Mouse (Mus musculus): ENCODE measurements around the gene Hspa5. TPM values are rescaled to one million over a fixed set of nuclear protein-coding genes. Genes with fewer than 3 reads are reported as not detected.

Hspa5 gene
- 319 and 328 TPM in 2 replicates for polyA plus RNA-seq (2012; ENCODE audit: insufficient read depth, insufficient read length, missing spikeins)

- Histone ChIP-seq H3K4me3 (ENCODE audit: insufficient read depth, low read length) (peak within 1 kb of the TSS; percentile 95), H3K27ac (ENCODE audit: insufficient read depth, low read depth, low read length) (peak within 1 kb of the TSS; percentile 78), H3K4me1 (ENCODE audit: control insufficient read depth, insufficient read depth, low read length) (peaks cover 19% of the 10 kb centered on the region)
- TF ChIP-seq POLR2A (IDR thresholded peaks at IDR 0.05; ENCODE audit: borderline replicate concordance, low read depth, low read length) (peak; percentile 94), CTCF (IDR thresholded peaks at IDR 0.05; ENCODE audit: low read depth, low read length) (no peak)
Measured at GRCm38 (mm10) chr2:34771368-34772226, at the start of gene Hspa5. Hspa5 (plus strand) TSS chr2:34771970.

- H3K4me3 ChIP-seq (ENCODE audit: insufficient read depth, low read length), result no peak overlapping the region
- H3K4me1 ChIP-seq (ENCODE audit: control insufficient read depth, insufficient read depth, low read length), result peaks cover 32% of the 10 kb centered on the region
- no peak overlapping the region for H3K27ac ChIP-seq (ENCODE audit: insufficient read depth, low read depth, low read length)
- TF ChIP-seq CTCF (IDR thresholded peaks at IDR 0.05; ENCODE audit: low read depth, low read length), result no peak
- TF ChIP-seq POLR2A (IDR thresholded peaks at IDR 0.05; ENCODE audit: borderline replicate concordance, low read depth, low read length), result no peak
Measured at GRCm38 (mm10) chr2:34725269-34725668, 46.5 kb upstream of the Hspa5 start.

- H3K4me3 ChIP-seq (ENCODE audit: insufficient read depth, low read length), result peak overlapping the region; percentile 22; the same call in 1 of the 2 replicates
- H3K27ac ChIP-seq (ENCODE audit: insufficient read depth, low read depth, low read length), result peak overlapping the region; percentile 97
- TF ChIP-seq POLR2A (IDR thresholded peaks at IDR 0.05; ENCODE audit: borderline replicate concordance, low read depth, low read length) (no peak), CTCF (IDR thresholded peaks at IDR 0.05; ENCODE audit: low read depth, low read length) (no peak)
- peaks cover 32% of the 10 kb centered on the region for H3K4me1 ChIP-seq (ENCODE audit: control insufficient read depth, insufficient read depth, low read length)
Measured at GRCm38 (mm10) chr2:34727045-34727728, 44.6 kb upstream of the Hspa5 start.

- TF ChIP-seq CTCF (IDR thresholded peaks at IDR 0.05; ENCODE audit: low read depth, low read length), result no peak
- no peak for TF ChIP-seq POLR2A (IDR thresholded peaks at IDR 0.05; ENCODE audit: borderline replicate concordance, low read depth, low read length)
- H3K4me3 ChIP-seq (ENCODE audit: insufficient read depth, low read length), result no peak overlapping the region
- peaks cover 13% of the 10 kb centered on the region for H3K4me1 ChIP-seq (ENCODE audit: control insufficient read depth, insufficient read depth, low read length)
- H3K27ac ChIP-seq (ENCODE audit: insufficient read depth, low read depth, low read length), result no peak overlapping the region
Measured at GRCm38 (mm10) chr2:34736626-34737025, 35.1 kb upstream of the Hspa5 start.

- Histone ChIP-seq H3K4me3 (ENCODE audit: insufficient read depth, low read length) (no peak overlapping the region), H3K27ac (ENCODE audit: insufficient read depth, low read depth, low read length) (no peak overlapping the region), H3K4me1 (ENCODE audit: control insufficient read depth, insufficient read depth, low read length) (peaks cover 24% of the 10 kb centered on the region)
- TF ChIP-seq POLR2A (IDR thresholded peaks at IDR 0.05; ENCODE audit: borderline replicate concordance, low read depth, low read length), result no peak
- TF ChIP-seq CTCF (IDR thresholded peaks at IDR 0.05; ENCODE audit: low read depth, low read length), result no peak
Measured at GRCm38 (mm10) chr2:34737911-34738310, 33.9 kb upstream of the Hspa5 start.

GRCm38 (mm10) chr2:34739684-34740391, 31.9 kb upstream of the Hspa5 start:
- no peak overlapping the region for H3K4me3 ChIP-seq (ENCODE audit: insufficient read depth, low read length)
- TF ChIP-seq CTCF (IDR thresholded peaks at IDR 0.05; ENCODE audit: low read depth, low read length) (no peak), POLR2A (IDR thresholded peaks at IDR 0.05; ENCODE audit: borderline replicate concordance, low read depth, low read length) (no peak)
- H3K27ac ChIP-seq (ENCODE audit: insufficient read depth, low read depth, low read length), result no peak overlapping the region
- peaks cover 36% of the 10 kb centered on the region for H3K4me1 ChIP-seq (ENCODE audit: control insufficient read depth, insufficient read depth, low read length)

GRCm38 (mm10) chr2:34741390-34742159, 30.2 kb upstream of the Hspa5 start:
- Histone ChIP-seq H3K27ac (ENCODE audit: insufficient read depth, low read depth, low read length) (peak overlapping the region; percentile 71), H3K4me1 (ENCODE audit: control insufficient read depth, insufficient read depth, low read length) (peaks cover 36% of the 10 kb centered on the region), H3K4me3 (ENCODE audit: insufficient read depth, low read length) (no peak overlapping the region)
- no peak for TF ChIP-seq POLR2A (IDR thresholded peaks at IDR 0.05; ENCODE audit: borderline replicate concordance, low read depth, low read length)
- no peak for TF ChIP-seq CTCF (IDR thresholded peaks at IDR 0.05; ENCODE audit: low read depth, low read length)

GRCm38 (mm10) chr2:34742675-34743074, 29.1 kb upstream of the Hspa5 start:
- Histone ChIP-seq H3K4me3 (ENCODE audit: insufficient read depth, low read length) (no peak overlapping the region), H3K27ac (ENCODE audit: insufficient read depth, low read depth, low read length) (peak overlapping the region; percentile 71), H3K4me1 (ENCODE audit: control insufficient read depth, insufficient read depth, low read length) (peaks cover 33% of the 10 kb centered on the region)
- TF ChIP-seq CTCF (IDR thresholded peaks at IDR 0.05; ENCODE audit: low read depth, low read length) (no peak), POLR2A (IDR thresholded peaks at IDR 0.05; ENCODE audit: borderline replicate concordance, low read depth, low read length) (no peak)

GRCm38 (mm10) chr2:34744476-34744875, 27.3 kb upstream of the Hspa5 start:
- H3K4me1 ChIP-seq (ENCODE audit: control insufficient read depth, insufficient read depth, low read length), result peaks cover 35% of the 10 kb centered on the region
- TF ChIP-seq POLR2A (IDR thresholded peaks at IDR 0.05; ENCODE audit: borderline replicate concordance, low read depth, low read length), result no peak
- no peak for TF ChIP-seq CTCF (IDR thresholded peaks at IDR 0.05; ENCODE audit: low read depth, low read length)
- H3K4me3 ChIP-seq (ENCODE audit: insufficient read depth, low read length), result no peak overlapping the region
- peak overlapping the region; percentile 13; the same call in 1 of the 2 replicates for H3K27ac ChIP-seq (ENCODE audit: insufficient read depth, low read depth, low read length)
